In genomic region chr5:107904325-107904724, GRCm38 (mm10) we compare ENCODE assay signal across 27 mouse cellular contexts. TPM values are rescaled to one million over a fixed set of nuclear protein-coding genes. Genes with fewer than 3 reads are reported as not detected.
DNase-seq lines count a peak whose midpoint lies in the region; ATAC-seq and TF ChIP-seq lines count a peak whose summit lies in the region.
"Had no signal": no experiment of that assay in that cellular context is flagged by ENCODE, and none has a peak within 500 bp of the region (broad histone marks: within the 10 kb centered on the region; RNA-seq: fewer than 3 reads in every experiment).

No protein-coding gene starts in this region.

- WGBS in forebrain, embryonic 12.5 days: 84% methylated on average over 3 of the region's 3 CpGs

- no peak overlapping the region for H3K4me2 ChIP-seq in forebrain, embryonic 12.5 days
- H3K4me2 ChIP-seq: embryonic facial prominence, embryonic 12.5 days; embryonic facial prominence, embryonic 15.5 days; forebrain, embryonic 13.5 days; heart, embryonic 13.5 days; hindbrain, embryonic 12.5 days; hindbrain, embryonic 15.5 days; kidney, embryonic 15.5 days had no signal

- H3K4me3 ChIP-seq in E14TG2a.4 (replicated peaks; ENCODE audit: low read length): peak overlapping the region; percentile 98; the same call in 1 of the 2 replicates
- H3K4me3 ChIP-seq in forebrain, embryonic 12.5 days (replicated peaks): no peak overlapping the region
- H3K4me3 ChIP-seq: embryonic facial prominence, embryonic 12.5 days; embryonic facial prominence, embryonic 15.5 days; forebrain, embryonic 13.5 days; heart, embryonic 10.5 days; heart, embryonic 13.5 days; hindbrain, embryonic 12.5 days; hindbrain, embryonic 15.5 days; kidney, embryonic 15.5 days had no signal

- peaks cover 82% of the 10 kb centered on the region for H3K36me3 ChIP-seq in E14TG2a.4 (ENCODE audit: insufficient read depth, low read length)
- peaks cover 70% of the 10 kb centered on the region for H3K36me3 ChIP-seq in forebrain, embryonic 12.5 days (replicated peaks)

- no peak for ATAC-seq in forebrain, embryonic 12.5 days (ENCODE audit: low FRiP score)
- ATAC-seq: forebrain, embryonic 13.5 days; forebrain, embryonic 16.5 days; intestine, postnatal 0 days had no signal

- TF ChIP-seq CTCF in E14TG2a.4 (conservative IDR thresholded peaks at IDR 0.05; ENCODE audit: low read length): no peak

- no peak overlapping the region for H3K9ac ChIP-seq in forebrain, embryonic 12.5 days
- H3K9ac ChIP-seq: embryonic facial prominence, embryonic 12.5 days; embryonic facial prominence, embryonic 15.5 days; forebrain, embryonic 13.5 days; heart, embryonic 13.5 days; hindbrain, embryonic 12.5 days; hindbrain, embryonic 15.5 days; kidney, embryonic 15.5 days had no signal

- H3K27ac ChIP-seq in forebrain, embryonic 12.5 days: no peak overlapping the region
- H3K27ac ChIP-seq: embryonic facial prominence, embryonic 12.5 days; embryonic facial prominence, embryonic 15.5 days; forebrain, embryonic 13.5 days; heart, embryonic 10.5 days; heart, embryonic 13.5 days; hindbrain, embryonic 12.5 days; hindbrain, embryonic 15.5 days; kidney, embryonic 15.5 days had no signal

- H3K4me1 ChIP-seq in E14TG2a.4 (replicated peaks; ENCODE audit: low read depth, low read length): peaks cover 47% of the 10 kb centered on the region
- peaks cover 15% of the 10 kb centered on the region for H3K4me1 ChIP-seq in forebrain, embryonic 12.5 days

- DNase-seq in embryo, embryonic 10 days (ENCODE audit: low spot score): peak; percentile 2
- no peak for DNase-seq in embryo, embryonic 11 days
- DNase-seq in fat pad, adult 2 months (ENCODE audit: extremely low read depth, low read depth, low spot score): peak; percentile 55
- DNase-seq in adrenal gland, adult 8-10 months: no peak
- DNase-seq: adrenal gland, adult 2 months; adrenal gland, postnatal 25 days; B cell, adult 2 months; cerebellum, adult 2 months; cerebellum, postnatal 10 days; cerebellum, postnatal 36 days; gastrocnemius, postnatal 10 days; heart, adult 18-20 months; heart, postnatal 14 days; kidney, adult 8-10 months had no signal

- no peaks in the 10 kb centered on the region for H3K27me3 ChIP-seq in E14TG2a.4 (ENCODE audit: insufficient read depth, low read length)
- H3K27me3 ChIP-seq in forebrain, embryonic 12.5 days: no peaks in the 10 kb centered on the region
- H3K27me3 ChIP-seq: embryonic facial prominence, embryonic 12.5 days; embryonic facial prominence, embryonic 15.5 days; forebrain, embryonic 13.5 days; heart, embryonic 13.5 days; hindbrain, embryonic 12.5 days; hindbrain, embryonic 15.5 days; kidney, embryonic 15.5 days had no signal

- H3K9me3 ChIP-seq in E14TG2a.4 (ENCODE audit: low read length): no peaks in the 10 kb centered on the region
- H3K9me3 ChIP-seq in forebrain, embryonic 12.5 days: no peaks in the 10 kb centered on the region
- H3K9me3 ChIP-seq: embryonic facial prominence, embryonic 12.5 days; embryonic facial prominence, embryonic 15.5 days; forebrain, embryonic 13.5 days; G1E; heart, embryonic 10.5 days; heart, embryonic 13.5 days; hindbrain, embryonic 12.5 days; hindbrain, embryonic 15.5 days; kidney, embryonic 15.5 days had no signal

RNA-seq across cellular contexts. Expression of gene Rpl5, which starts 4.0 kb away (rescaled TPM):
- total RNA-seq in adrenal gland, adult 8-10 months (2022): 10 to 100 TPM; 50.4 to 91.3 (median 70.7) TPM
- polyA plus RNA-seq in forebrain, embryonic 12.5 days (2016; fragmentation: Nextera tagmentation; extraction: Ambion mirVana): 62.6 and 63.6 TPM in 2 replicates

RNA-seq across cellular contexts. Expression of gene Evi5, which starts 29.4 kb away (rescaled TPM):
- total RNA-seq in adrenal gland, adult 8-10 months (2022): 10 to 100 TPM; 66.8 to 73.3 (median 70.4) TPM
- polyA plus RNA-seq in forebrain, embryonic 12.5 days (2016; fragmentation: Nextera tagmentation; extraction: Ambion mirVana): 54.8 and 57.4 TPM in 2 replicates

Comparison
In these comparisons a context has a peak if more than half of its experiments do, and no peak if none do; other contexts are left out.
1. DNase-seq: peak in embryo, embryonic 10 days (single experiment) and fat pad, adult 2 months (single experiment); none in embryo, embryonic 11 days (single experiment) and adrenal gland, adult 8-10 months (single experiment).